Mouse (Mus musculus) C3H10T1/2 (cell line): Measurements from ENCODE around the gene Apln. TPM values are rescaled to one million over a fixed set of nuclear protein-coding genes. Genes with fewer than 3 reads are reported as not detected.

Experiments used
- polyA plus RNA-seq, 2 experiments: library from polyadenylated mRNA; unstranded; fragments of >200 nt; fragmentation: generic; extraction: Trizol; gene quantifications; one replicate each; pipeline ENCODE4 v1.2.1; 2012; ENCODE audit warnings: missing spikeins in 2 of 2

Gene Apln
- 1 to 10 TPM; 3.1 to 7.9 TPM for polyA plus RNA-seq

GRCm38 (mm10) chrX:48034144-48035113 is at the start of gene Apln:
Gene Apln (minus strand): TSS chrX:48034853.

Other genes with a start within 250 kb of the Apln start
- under 1 TPM in 1 of 2 experiments, not detected in 1; 0.24 TPM for gene Smarca1, start 141.9 kb downstream of the Apln start, polyA plus RNA-seq
- gene Ocrl, start 122.5 kb downstream of the Apln start, polyA plus RNA-seq, result 10 to 100 TPM in 1 of 2 experiments, 1 to 10 TPM in 1; 1.0 to 10.4 TPM
- 1 to 10 TPM in 1 of 2 experiments, under 1 TPM in 1; 0.01 to 2.8 TPM for gene Xpnpep2, start 73.9 kb upstream of the Apln start, polyA plus RNA-seq
- gene Sash3, start 111.6 kb upstream of the Apln start, polyA plus RNA-seq, result under 1 TPM in 1 of 2 experiments, not detected in 1; 0.01 TPM
- gene Zdhhc9, start 174.0 kb upstream of the Apln start, polyA plus RNA-seq, result 10 to 100 TPM in 1 of 2 experiments, 1 to 10 TPM in 1; 4.0 to 18.5 TPM
- gene Utp14a, start 222.0 kb upstream of the Apln start, polyA plus RNA-seq, result 10 to 100 TPM in 1 of 2 experiments, 1 to 10 TPM in 1; 3.7 to 14.2 TPM